Mouse (Mus musculus): ENCODE data around the gene Slc25a38. TPM values are rescaled to one million over a fixed set of nuclear protein-coding genes. Genes with fewer than 3 reads are reported as not detected.

Slc25a38 gene
- polyA plus RNA-seq (2015; fragmentation: Nextera tagmentation; extraction: Ambion mirVana): 34.8 and 35.0 TPM in 2 replicates

DNA sequence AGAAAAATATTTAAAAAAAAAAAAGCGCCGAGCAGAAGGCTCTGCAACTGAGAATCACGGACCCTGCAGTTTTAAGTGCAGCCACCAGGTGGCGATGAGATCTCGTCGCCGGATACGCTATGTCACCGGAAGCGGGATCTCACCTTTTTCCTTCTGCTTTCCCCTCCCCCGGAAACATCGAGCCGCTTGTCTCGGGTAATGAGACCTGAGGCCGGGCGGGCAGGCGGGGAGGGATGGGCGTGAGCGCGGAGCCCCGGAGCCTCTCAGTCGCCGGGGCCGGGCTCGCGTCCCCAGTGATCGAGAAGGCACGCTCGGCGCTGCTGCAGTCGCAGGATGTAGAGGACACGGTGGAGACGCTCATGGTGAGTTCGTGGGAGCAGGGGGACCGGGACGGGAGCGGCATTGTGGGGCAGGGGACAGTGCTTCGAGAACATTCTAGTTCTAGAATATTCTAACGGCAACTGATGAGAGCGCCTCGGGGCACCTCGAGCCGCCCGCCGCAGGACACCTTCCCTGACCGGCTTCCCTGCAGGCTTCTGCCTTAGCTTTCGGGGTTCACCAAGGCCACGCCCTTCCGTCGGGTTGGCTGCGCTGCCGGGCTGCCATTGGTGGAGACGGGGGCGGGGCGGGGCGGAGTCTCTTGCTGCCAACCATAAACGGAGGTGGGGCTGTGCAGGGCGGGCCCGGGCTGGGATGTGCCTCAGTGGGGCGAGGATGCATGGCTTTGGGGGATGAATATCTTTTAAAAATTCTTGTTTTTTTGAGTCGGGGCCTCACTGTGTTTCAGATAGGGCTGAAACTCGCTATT lies at the start of gene Slc25a38:
Gene Slc25a38 (plus strand): TSS at position 164 of the 808 bp plus-strand sequence.
- Histone ChIP-seq H3K36me3 (ENCODE audit: control insufficient read depth, insufficient read depth, low read length) (no peaks in the 10 kb centered on the region), H3K4me1 (ENCODE audit: control insufficient read depth, insufficient read depth, low read length) (peaks cover 20% of the 10 kb centered on the region), H3K4me2 (ENCODE audit: low read depth, low read length) (peak within 1 kb of the TSS; percentile 80), H3K9me3 (replicated peaks; ENCODE audit: control insufficient read depth, low read length) (no peaks in the 10 kb centered on the region), H3K4me3 (replicated peaks; ENCODE audit: low read length) (peak within 1 kb of the TSS; percentile 80), H3K9ac (ENCODE audit: low read length) (peak within 1 kb of the TSS; percentile 85), H3K27ac (ENCODE audit: low read length) (peak within 1 kb of the TSS; percentile 97), H3K27me3 (ENCODE audit: control insufficient read depth, insufficient read depth, low read length) (no peaks in the 10 kb centered on the region)
- WGBS: under 1% methylated on average over 62 of the region's 62 CpGs
- ATAC-seq (ENCODE audit: insufficient read depth, low FRiP score): peak; percentile 97

DNA sequence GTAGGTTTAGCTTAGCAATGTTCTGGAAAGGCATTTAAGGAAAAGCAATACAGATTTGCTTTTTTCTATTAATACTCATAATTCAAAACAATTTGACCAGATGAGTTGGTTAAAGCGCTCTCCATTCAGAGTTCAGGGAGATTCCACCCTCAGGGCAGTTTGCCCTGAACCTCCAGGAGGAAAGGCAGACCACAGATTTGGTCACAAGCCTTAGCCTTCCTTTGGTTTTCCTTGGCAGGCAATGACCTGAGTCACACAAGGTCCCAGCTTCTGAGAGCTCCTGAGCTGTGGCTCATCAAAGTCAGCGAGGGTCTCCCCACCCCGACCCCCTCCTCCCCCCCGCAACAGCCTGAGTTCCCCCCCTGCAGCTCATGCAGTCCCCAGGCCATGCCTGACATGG lies 45.9 kb upstream of the Slc25a38 start:
- WGBS: 81% methylated on average over 4 of the region's 4 CpGs

DNA sequence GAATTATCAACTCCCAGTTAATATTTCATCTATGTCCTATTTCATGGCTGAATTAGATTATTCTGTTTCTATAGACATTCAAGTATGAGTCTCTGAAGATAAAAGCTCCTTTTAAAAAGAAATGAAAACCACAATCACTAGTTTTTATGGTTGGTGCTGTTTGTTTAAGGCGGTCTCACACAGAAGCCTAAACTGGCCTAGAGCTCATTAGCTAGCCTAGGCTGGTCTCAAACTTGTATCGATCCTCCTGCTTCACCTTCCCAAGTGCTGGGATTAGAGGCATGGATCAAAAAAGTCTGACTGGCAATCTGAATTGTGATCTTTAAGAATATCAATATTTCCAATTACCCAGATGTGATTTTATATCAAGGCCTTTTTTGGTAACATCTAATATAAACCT lies 42.6 kb upstream of the Slc25a38 start:
- Histone ChIP-seq H3K4me2 (ENCODE audit: low read depth, low read length) (no peak overlapping the region), H3K4me1 (ENCODE audit: control insufficient read depth, insufficient read depth, low read length) (no peaks in the 10 kb centered on the region; the same call in 1 of the 2 replicates), H3K9ac (ENCODE audit: low read length) (no peak overlapping the region), H3K9me3 (replicated peaks; ENCODE audit: control insufficient read depth, low read length) (no peaks in the 10 kb centered on the region), H3K4me3 (replicated peaks; ENCODE audit: low read length) (no peak overlapping the region), H3K36me3 (ENCODE audit: control insufficient read depth, insufficient read depth, low read length) (no peaks in the 10 kb centered on the region), H3K27ac (ENCODE audit: low read length) (no peak overlapping the region), H3K27me3 (ENCODE audit: control insufficient read depth, insufficient read depth, low read length) (no peaks in the 10 kb centered on the region)
- ATAC-seq (ENCODE audit: insufficient read depth, low FRiP score): no peak
- 72% methylated on average over 2 of the region's 2 CpGs for WGBS

More for the DNA sequence above, 45.9 kb upstream of the Slc25a38 start:
- no peak overlapping the region for H3K9ac ChIP-seq (ENCODE audit: low read length)
- H3K4me2 ChIP-seq (ENCODE audit: low read depth, low read length): no peak overlapping the region
- ATAC-seq (ENCODE audit: insufficient read depth, low FRiP score): no peak
- H3K27ac ChIP-seq (ENCODE audit: low read length): no peak overlapping the region
- H3K36me3 ChIP-seq (ENCODE audit: control insufficient read depth, insufficient read depth, low read length): no peaks in the 10 kb centered on the region
- no peaks in the 10 kb centered on the region for H3K27me3 ChIP-seq (ENCODE audit: control insufficient read depth, insufficient read depth, low read length)
- no peaks in the 10 kb centered on the region for H3K4me1 ChIP-seq (ENCODE audit: control insufficient read depth, insufficient read depth, low read length)
- no peaks in the 10 kb centered on the region for H3K9me3 ChIP-seq (replicated peaks; ENCODE audit: control insufficient read depth, low read length)
- H3K4me3 ChIP-seq (replicated peaks; ENCODE audit: low read length): no peak overlapping the region

GRCm38 (mm10) chr9:120068047-120068446 lies 42.1 kb upstream of the Slc25a38 start:
- H3K9me3 ChIP-seq (replicated peaks; ENCODE audit: control insufficient read depth, low read length): no peaks in the 10 kb centered on the region
- 0 out of 2 replicates have a peak, but pooled peaks have one; percentile 52 for ATAC-seq (ENCODE audit: insufficient read depth, low FRiP score)
- no peaks in the 10 kb centered on the region for H3K27me3 ChIP-seq (ENCODE audit: control insufficient read depth, insufficient read depth, low read length)
- no peaks in the 10 kb centered on the region for H3K36me3 ChIP-seq (ENCODE audit: control insufficient read depth, insufficient read depth, low read length)
- WGBS: 49% methylated on average over 10 of the region's 10 CpGs
- no peak overlapping the region for H3K27ac ChIP-seq (ENCODE audit: low read length)
- no peak overlapping the region for H3K9ac ChIP-seq (ENCODE audit: low read length)
- no peak overlapping the region for H3K4me3 ChIP-seq (replicated peaks; ENCODE audit: low read length)
- no peaks in the 10 kb centered on the region; the same call in 1 of the 2 replicates for H3K4me1 ChIP-seq (ENCODE audit: control insufficient read depth, insufficient read depth, low read length)
- no peak overlapping the region for H3K4me2 ChIP-seq (ENCODE audit: low read depth, low read length)

DNA sequence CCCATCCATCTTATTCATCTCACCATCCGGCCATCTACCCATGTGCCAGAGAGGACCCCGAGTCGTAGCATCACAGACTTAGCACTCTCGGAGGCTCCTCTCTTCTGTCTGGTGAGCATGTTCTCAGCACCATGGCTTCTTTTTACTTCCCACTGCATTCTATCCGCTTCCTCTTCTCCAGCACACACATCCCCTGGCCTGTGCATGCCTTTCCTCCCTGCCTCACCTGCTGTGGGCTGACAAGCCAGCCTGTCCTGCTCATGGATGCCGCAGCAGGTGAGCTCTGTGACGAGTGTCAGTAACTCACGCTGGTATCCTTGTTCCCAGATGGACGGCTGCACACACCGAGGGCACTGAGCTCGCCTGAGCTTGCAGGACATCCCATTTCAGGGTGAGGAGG lies 40.4 kb upstream of the Slc25a38 start, which contains the start of gene Cx3cr1:
Gene Cx3cr1 (minus strand): TSS at position 101 of the 400 bp plus-strand sequence.
- ATAC-seq (ENCODE audit: insufficient read depth, low FRiP score): no peak
- Histone ChIP-seq H3K36me3 (ENCODE audit: control insufficient read depth, insufficient read depth, low read length) (no peaks in the 10 kb centered on the region), H3K4me3 (replicated peaks; ENCODE audit: low read length) (no peak within 1 kb of the TSS), H3K9me3 (replicated peaks; ENCODE audit: control insufficient read depth, low read length) (no peaks in the 10 kb centered on the region), H3K27me3 (ENCODE audit: control insufficient read depth, insufficient read depth, low read length) (no peaks in the 10 kb centered on the region), H3K27ac (ENCODE audit: low read length) (no peak within 1 kb of the TSS), H3K4me1 (ENCODE audit: control insufficient read depth, insufficient read depth, low read length) (no peaks in the 10 kb centered on the region; the same call in 1 of the 2 replicates), H3K4me2 (ENCODE audit: low read depth, low read length) (no peak within 1 kb of the TSS), H3K9ac (ENCODE audit: low read length) (no peak within 1 kb of the TSS)
- 82% methylated on average over 11 of the region's 11 CpGs for WGBS

DNA sequence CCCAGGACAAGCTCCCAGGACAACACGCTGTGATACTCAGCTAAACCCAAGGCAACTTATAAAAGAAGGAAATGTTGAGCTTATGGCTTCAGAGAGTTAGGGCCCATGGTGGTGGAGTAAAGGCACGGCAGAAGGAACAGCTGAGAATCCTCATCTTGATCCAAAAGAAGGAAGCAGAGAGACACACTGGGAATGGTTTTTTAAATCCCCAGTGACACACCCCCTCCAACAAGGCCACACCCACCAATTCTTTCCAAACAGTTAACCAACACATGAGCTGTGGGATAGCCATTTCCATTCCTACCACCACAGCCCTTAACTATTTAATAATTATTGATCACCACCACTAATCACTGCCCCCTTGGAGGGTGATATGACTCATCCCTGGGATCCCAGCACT lies 38.9 kb upstream of the Slc25a38 start:
- 52% methylated on average over 2 of the region's 2 CpGs for WGBS
- no peaks in the 10 kb centered on the region for H3K36me3 ChIP-seq (ENCODE audit: control insufficient read depth, insufficient read depth, low read length)
- ATAC-seq (ENCODE audit: insufficient read depth, low FRiP score): no peak
- no peaks in the 10 kb centered on the region for H3K9me3 ChIP-seq (replicated peaks; ENCODE audit: control insufficient read depth, low read length)
- H3K4me3 ChIP-seq (replicated peaks; ENCODE audit: low read length): no peak overlapping the region
- no peak overlapping the region for H3K9ac ChIP-seq (ENCODE audit: low read length)
- no peaks in the 10 kb centered on the region for H3K27me3 ChIP-seq (ENCODE audit: control insufficient read depth, insufficient read depth, low read length)
- H3K4me2 ChIP-seq (ENCODE audit: low read depth, low read length): no peak overlapping the region
- no peaks in the 10 kb centered on the region; the same call in 1 of the 2 replicates for H3K4me1 ChIP-seq (ENCODE audit: control insufficient read depth, insufficient read depth, low read length)
- H3K27ac ChIP-seq (ENCODE audit: low read length): no peak overlapping the region

GRCm38 (mm10) chr9:120073169-120073568 lies 37.0 kb upstream of the Slc25a38 start:
- Histone ChIP-seq H3K4me1 (ENCODE audit: control insufficient read depth, insufficient read depth, low read length) (no peaks in the 10 kb centered on the region; the same call in 1 of the 2 replicates), H3K9ac (ENCODE audit: low read length) (0 out of 2 replicates have a peak overlapping the region, but pooled peaks have one; percentile 12), H3K27me3 (ENCODE audit: control insufficient read depth, insufficient read depth, low read length) (no peaks in the 10 kb centered on the region), H3K9me3 (replicated peaks; ENCODE audit: control insufficient read depth, low read length) (no peaks in the 10 kb centered on the region), H3K36me3 (ENCODE audit: control insufficient read depth, insufficient read depth, low read length) (no peaks in the 10 kb centered on the region), H3K4me3 (replicated peaks; ENCODE audit: low read length) (no peak overlapping the region), H3K27ac (ENCODE audit: low read length) (no peak overlapping the region), H3K4me2 (ENCODE audit: low read depth, low read length) (no peak overlapping the region)
- ATAC-seq (ENCODE audit: insufficient read depth, low FRiP score): peak; percentile 73; the same call in 1 of the 2 replicates
- 16% methylated on average over 3 of the region's 3 CpGs for WGBS

GRCm38 (mm10) chr9:120074516-120074915 lies 35.7 kb upstream of the Slc25a38 start:
- Histone ChIP-seq H3K9ac (ENCODE audit: low read length) (no peak overlapping the region), H3K9me3 (replicated peaks; ENCODE audit: control insufficient read depth, low read length) (no peaks in the 10 kb centered on the region), H3K27ac (ENCODE audit: low read length) (no peak overlapping the region), H3K4me3 (replicated peaks; ENCODE audit: low read length) (no peak overlapping the region), H3K4me2 (ENCODE audit: low read depth, low read length) (no peak overlapping the region), H3K36me3 (ENCODE audit: control insufficient read depth, insufficient read depth, low read length) (no peaks in the 10 kb centered on the region), H3K4me1 (ENCODE audit: control insufficient read depth, insufficient read depth, low read length) (no peaks in the 10 kb centered on the region; the same call in 1 of the 2 replicates), H3K27me3 (ENCODE audit: control insufficient read depth, insufficient read depth, low read length) (no peaks in the 10 kb centered on the region)
- 81% methylated on average over 7 of the region's 7 CpGs for WGBS
- ATAC-seq (ENCODE audit: insufficient read depth, low FRiP score): no peak

DNA sequence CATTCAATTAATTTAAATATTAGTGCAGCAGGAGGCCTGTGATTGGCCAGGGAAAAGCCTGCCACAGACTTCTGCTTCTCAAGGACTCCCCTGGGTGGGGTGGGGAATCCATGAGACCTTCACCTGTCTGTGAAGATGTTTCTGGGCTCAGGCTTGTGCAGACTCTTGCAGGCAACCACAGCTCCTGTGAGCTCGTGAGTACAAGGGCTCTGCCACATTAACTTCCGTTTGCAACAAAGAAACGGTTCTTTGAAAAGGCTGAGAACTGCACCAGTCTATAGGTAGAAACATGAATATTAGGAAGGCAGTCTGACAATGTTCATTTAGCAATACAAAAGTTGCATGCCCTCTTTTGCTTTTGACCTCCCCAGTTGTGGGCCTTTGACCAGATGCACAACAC lies 31.9 kb upstream of the Slc25a38 start:
- Histone ChIP-seq H3K27ac (ENCODE audit: low read length) (no peak overlapping the region), H3K4me2 (ENCODE audit: low read depth, low read length) (no peak overlapping the region), H3K4me1 (ENCODE audit: control insufficient read depth, insufficient read depth, low read length) (no peaks in the 10 kb centered on the region), H3K9me3 (replicated peaks; ENCODE audit: control insufficient read depth, low read length) (no peaks in the 10 kb centered on the region), H3K36me3 (ENCODE audit: control insufficient read depth, insufficient read depth, low read length) (no peaks in the 10 kb centered on the region), H3K9ac (ENCODE audit: low read length) (no peak overlapping the region), H3K27me3 (ENCODE audit: control insufficient read depth, insufficient read depth, low read length) (no peaks in the 10 kb centered on the region), H3K4me3 (replicated peaks; ENCODE audit: low read length) (no peak overlapping the region)
- ATAC-seq (ENCODE audit: insufficient read depth, low FRiP score): no peak
- WGBS: 73% methylated on average over 3 of the region's 3 CpGs
